Mouse (Mus musculus): ENCODE measurements around the gene Zfp108. TPM values are rescaled to one million over a fixed set of nuclear protein-coding genes. Genes with fewer than 3 reads are reported as not detected.

Zfp108 gene
- polyA plus RNA-seq, 1 experiment = not detected

- H3K4me1 ChIP-seq (ENCODE audit: control insufficient read depth) = peaks cover 26% of the 10 kb centered on the region
- TF ChIP-seq TAL1 (IDR thresholded peaks at IDR 0.05; ENCODE audit: low read length) (no peak), GATA1 (IDR thresholded peaks at IDR 0.05; ENCODE audit: low read length) (no peak)
- H3K27me3 ChIP-seq (ENCODE audit: control insufficient read depth) = no peaks in the 10 kb centered on the region
- H3K36me3 ChIP-seq (ENCODE audit: control insufficient read depth) = peaks cover 15% of the 10 kb centered on the region
- peak within 1 kb of the TSS; percentile 74 for H3K4me3 ChIP-seq (replicated peaks)
- no peaks in the 10 kb centered on the region for H3K9me3 ChIP-seq (ENCODE audit: control insufficient read depth, low read length)
These were observed 46.2 kb downstream of the Zfp108 start, which contains the start of gene Zfp61 for GRCm38 (mm10) chr7:24300771-24301282. Zfp61 (minus strand) TSS chr7:24301232.

Other genes starting within 250 kb of the Zfp108 start
- gene Vmn1r183, start 201.5 kb upstream of the Zfp108 start, polyA plus RNA-seq (2012) = under 0.01 TPM in 2 replicates
- gene Zfp180, start 172.9 kb upstream of the Zfp108 start, polyA plus RNA-seq (2012) = 0.80 and 0.83 TPM in 2 replicates
- gene Zfp112, start 142.5 kb upstream of the Zfp108 start, polyA plus RNA-seq (2012) = 0.02 and 0.05 TPM in 2 replicates
- gene Zfp235, start 120.6 kb upstream of the Zfp108 start, polyA plus RNA-seq (2012) = 0.04 TPM in 1 of 2 replicates, not detected in the other
- gene Zfp114, start 79.7 kb upstream of the Zfp108 start, polyA plus RNA-seq (2012) = not detected in 2 replicates
- 0.01 TPM in 1 of 2 replicates, not detected in the other for gene Zfp111, start 43.4 kb upstream of the Zfp108 start, polyA plus RNA-seq (2012)
- gene Zfp109, start 17.2 kb upstream of the Zfp108 start, polyA plus RNA-seq (2012) = 0.02 TPM in 1 of 2 replicates, not detected in the other
- gene Zfp93, start 15.6 kb downstream of the Zfp108 start, polyA plus RNA-seq (2012) = not detected in 2 replicates
- 0.12 TPM in 1 of 2 replicates, not detected in the other for gene Zfp61, start 46.4 kb downstream of the Zfp108 start, polyA plus RNA-seq (2012)
- gene Zfp94, start 61.9 kb downstream of the Zfp108 start, polyA plus RNA-seq (2012) = 0.07 TPM in 1 of 2 replicates, not detected in the other
- gene Tescl, start 79.1 kb downstream of the Zfp108 start, polyA plus RNA-seq (2012) = not detected in 2 replicates
- gene Lypd5, start 94.4 kb downstream of the Zfp108 start, polyA plus RNA-seq (2012) = 0.02 TPM in 1 of 2 replicates, not detected in the other
- gene Kcnn4, start 115.5 kb downstream of the Zfp108 start, polyA plus RNA-seq (2012) = 56.1 and 61.3 TPM in 2 replicates
- 16.4 and 18.4 TPM in 2 replicates for gene Smg9, start 144.8 kb downstream of the Zfp108 start, polyA plus RNA-seq (2012)
- not detected in 2 replicates for gene Irgc1, start 197.5 kb downstream of the Zfp108 start, polyA plus RNA-seq (2012)
- gene Plaur, start 207.7 kb downstream of the Zfp108 start, polyA plus RNA-seq (2012) = 0.08 and 0.17 TPM in 2 replicates
- 0.01 TPM in 1 of 2 replicates, not detected in the other for gene Cadm4, start 227.2 kb downstream of the Zfp108 start, polyA plus RNA-seq (2012)

Data from erythroblast, embryonic 14.5 days (primary cell).